Mouse (Mus musculus): Measurements from ENCODE around the gene Gatm. TPM values are rescaled to one million over a fixed set of nuclear protein-coding genes. Genes with fewer than 3 reads are reported as not detected.

Gatm gene
- polyA plus RNA-seq, 1 experiment from 2014 or later = 98.7 TPM

DNA sequence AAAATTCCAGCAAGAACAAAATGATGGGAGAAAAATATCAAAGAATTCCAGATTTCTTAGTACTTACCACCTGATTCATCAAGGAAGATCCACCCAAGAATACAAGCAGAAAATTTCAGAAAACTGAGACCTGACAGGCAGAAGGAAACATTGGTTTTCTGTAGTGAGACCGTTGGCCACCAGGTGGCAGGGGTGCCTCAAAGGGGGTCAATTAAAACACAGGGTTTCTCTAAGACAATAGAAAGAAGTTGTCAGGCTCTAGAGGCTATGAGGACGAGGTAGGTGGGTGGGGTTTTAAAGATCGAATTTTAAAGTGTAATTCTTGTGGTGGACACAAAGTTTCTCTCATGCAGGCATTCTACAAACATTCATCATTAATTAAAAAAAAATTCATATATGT, 41.7 kb downstream of the Gatm start:
- Histone ChIP-seq H3K9me3 (ENCODE audit: low read length) (no peaks in the 10 kb centered on the region), H3K4me3 (ENCODE audit: low read length) (no peak overlapping the region), H3K9ac (replicated peaks; ENCODE audit: low read length) (no peak overlapping the region), H3K27ac (ENCODE audit: low read length) (no peak overlapping the region), H3K27me3 (ENCODE audit: insufficient read depth, low read length) (no peaks in the 10 kb centered on the region), H3K4me1 (ENCODE audit: insufficient read depth, low read length) (no peaks in the 10 kb centered on the region), H3K4me2 (replicated peaks; ENCODE audit: low read depth, low read length) (no peak overlapping the region), H3K36me3 (ENCODE audit: insufficient read depth, low read length) (no peaks in the 10 kb centered on the region)
- 0 out of 2 replicates have a peak, but pooled peaks have one; percentile 39 for ATAC-seq (ENCODE audit: low FRiP score, low TSS enrichment)
- WGBS = 6% methylated on average over 3 of the region's 3 CpGs

- Histone ChIP-seq H3K27me3 (ENCODE audit: insufficient read depth, low read length) (no peaks in the 10 kb centered on the region), H3K36me3 (ENCODE audit: insufficient read depth, low read length) (no peaks in the 10 kb centered on the region), H3K4me3 (ENCODE audit: low read length) (no peak overlapping the region), H3K27ac (ENCODE audit: low read length) (no peak overlapping the region), H3K4me1 (ENCODE audit: insufficient read depth, low read length) (no peaks in the 10 kb centered on the region), H3K9me3 (ENCODE audit: low read length) (no peaks in the 10 kb centered on the region), H3K4me2 (replicated peaks; ENCODE audit: low read depth, low read length) (no peak overlapping the region), H3K9ac (replicated peaks; ENCODE audit: low read length) (no peak overlapping the region)
- WGBS = 96% methylated on average over 1 of the region's 1 CpGs
- ATAC-seq (ENCODE audit: low FRiP score, low TSS enrichment) = no peak
Observed at GRCm38 (mm10) chr2:122562251-122562650, 48.9 kb downstream of the Gatm start.

DNA sequence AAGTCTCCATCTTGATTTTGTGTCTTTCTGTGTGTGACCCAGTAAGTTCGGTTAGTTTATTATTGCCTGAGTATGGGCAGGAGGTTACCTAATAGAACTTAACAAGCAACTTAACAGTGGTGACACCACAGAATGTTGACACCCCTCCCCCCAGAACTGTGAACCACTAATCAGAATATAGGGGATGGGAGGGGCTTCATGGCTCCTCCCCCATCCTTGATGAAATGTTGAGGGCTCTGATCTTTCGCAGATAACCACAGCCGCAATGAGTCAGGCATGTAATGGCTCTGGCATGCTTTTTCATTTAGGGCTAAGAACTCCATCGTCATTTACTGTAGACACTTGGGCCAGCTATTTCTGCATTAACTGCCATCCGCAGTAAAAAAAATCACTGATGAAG, 49.9 kb downstream of the Gatm start:
- Histone ChIP-seq H3K27ac (ENCODE audit: low read length) (no peak overlapping the region), H3K36me3 (ENCODE audit: insufficient read depth, low read length) (no peaks in the 10 kb centered on the region), H3K4me1 (ENCODE audit: insufficient read depth, low read length) (no peaks in the 10 kb centered on the region), H3K4me2 (replicated peaks; ENCODE audit: low read depth, low read length) (no peak overlapping the region), H3K9me3 (ENCODE audit: low read length) (no peaks in the 10 kb centered on the region), H3K4me3 (ENCODE audit: low read length) (no peak overlapping the region), H3K27me3 (ENCODE audit: insufficient read depth, low read length) (no peaks in the 10 kb centered on the region), H3K9ac (replicated peaks; ENCODE audit: low read length) (no peak overlapping the region)
- ATAC-seq (ENCODE audit: low FRiP score, low TSS enrichment) = no peak
- WGBS = 93% methylated on average over 5 of the region's 5 CpGs

DNA sequence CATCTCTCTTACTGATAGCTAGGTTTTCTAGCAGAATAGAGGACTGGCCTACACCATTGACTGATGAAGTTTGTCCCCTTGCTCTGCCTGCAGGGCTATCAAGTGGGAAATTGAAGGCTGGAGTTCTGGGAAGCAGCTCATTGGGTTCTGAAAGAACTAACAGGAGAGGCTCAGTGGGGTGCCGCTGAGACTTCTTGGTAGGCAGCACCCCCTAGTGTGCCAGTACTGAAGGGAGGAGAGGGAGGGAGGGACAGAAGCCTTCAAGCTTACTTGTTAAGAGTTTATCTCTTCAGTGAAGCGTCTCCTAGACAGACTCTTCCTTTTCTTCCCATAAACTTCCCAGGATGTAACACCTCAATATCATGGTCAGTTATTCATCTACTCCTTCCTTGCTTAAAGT, 52.8 kb downstream of the Gatm start:
- Histone ChIP-seq H3K9me3 (ENCODE audit: low read length) (no peaks in the 10 kb centered on the region), H3K4me3 (ENCODE audit: low read length) (no peak overlapping the region), H3K27me3 (ENCODE audit: insufficient read depth, low read length) (no peaks in the 10 kb centered on the region), H3K9ac (replicated peaks; ENCODE audit: low read length) (no peak overlapping the region), H3K27ac (ENCODE audit: low read length) (no peak overlapping the region), H3K4me2 (replicated peaks; ENCODE audit: low read depth, low read length) (no peak overlapping the region), H3K36me3 (ENCODE audit: insufficient read depth, low read length) (no peaks in the 10 kb centered on the region), H3K4me1 (ENCODE audit: insufficient read depth, low read length) (no peaks in the 10 kb centered on the region)
- WGBS = 45% methylated on average over 2 of the region's 2 CpGs
- ATAC-seq (ENCODE audit: low FRiP score, low TSS enrichment) = no peak

MicroRNA genes within 50 kb of the gene (microRNA counts, 519-probe panel; counts per million panel counts)
- 104 counts per million, percentile 35 among the panel's probes with 10 or more counts for microRNA mmu-miR-147

Small RNAs within 50 kb of the gene (microRNA-seq; reads per million reads assigned to microRNA genes)
- 5.5 reads per million, percentile 23 among the genes with 10 or more reads in this experiment for gene Mir147

Other genes with a start within 250 kb of the Gatm start
- gene Shf, start 242.1 kb downstream of the Gatm start, polyA plus RNA-seq (2015; fragmentation: Nextera tagmentation; extraction: Ambion mirVana) = 2.0 and 2.3 TPM in 2 replicates
- gene Slc28a2, start 184.8 kb downstream of the Gatm start, polyA plus RNA-seq (2015; fragmentation: Nextera tagmentation; extraction: Ambion mirVana) = 0.60 TPM in 2 replicates
- gene Gm14085, start 126.4 kb downstream of the Gatm start, polyA plus RNA-seq (2015; fragmentation: Nextera tagmentation; extraction: Ambion mirVana) = 0.07 and 0.08 TPM in 2 replicates
- gene AA467197, start 25.7 kb upstream of the Gatm start, polyA plus RNA-seq (2015; fragmentation: Nextera tagmentation; extraction: Ambion mirVana) = not detected in 2 replicates
- 6.2 and 6.4 TPM in 2 replicates for gene Slc30a4, start 91.4 kb upstream of the Gatm start, polyA plus RNA-seq (2015; fragmentation: Nextera tagmentation; extraction: Ambion mirVana)
- 59.4 and 63.5 TPM in 2 replicates for gene Bloc1s6, start 127.2 kb upstream of the Gatm start, polyA plus RNA-seq (2015; fragmentation: Nextera tagmentation; extraction: Ambion mirVana)
- 19.9 and 27.0 TPM in 2 replicates for gene Sqor, start 153.9 kb upstream of the Gatm start, polyA plus RNA-seq (2015; fragmentation: Nextera tagmentation; extraction: Ambion mirVana)